Mouse (Mus musculus) testis, adult 2 months (tissue): ENCODE data around the gene Nrg3. TPM values are rescaled to one million over a fixed set of nuclear protein-coding genes. Genes with fewer than 3 reads are reported as not detected.

ENCODE experiments used
- H3K27ac ChIP-seq: fragments of 200-500 bp; 2 replicates; pipeline ENCODE4 v1.5.1; 2012; ENCODE audit warnings: low read depth, low read length; ENCODE audit not compliant: control insufficient read depth, insufficient read depth
- H3K27me3 ChIP-seq: fragments of 200-500 bp; 2 replicates; pipeline ENCODE4 v1.6.1; 2012; ENCODE audit warnings: mild to moderate bottlenecking, low read length, moderate library complexity; ENCODE audit not compliant: control insufficient read depth, insufficient read depth
- H3K36me3 ChIP-seq: fragments of 200-500 bp; 2 replicates; pipeline ENCODE4 v1.6.1; 2012; ENCODE audit warnings: mild to moderate bottlenecking, low read length; ENCODE audit not compliant: control insufficient read depth, insufficient read depth
- H3K4me1 ChIP-seq: fragments of 200-500 bp; 2 replicates; pipeline ENCODE4 v1.6.1; 2012; ENCODE audit warnings: low read length; ENCODE audit not compliant: control insufficient read depth, insufficient read depth
- H3K4me3 ChIP-seq: fragments of 200-500 bp; 2 replicates; pipeline ENCODE4 v1.5.1; 2012; ENCODE audit warnings: low read depth, mild to moderate bottlenecking, low read length, moderate library complexity, mixed read lengths; ENCODE audit not compliant: control insufficient read depth
- CTCF ChIP-seq: fragments of 200-500 bp; IDR thresholded peaks from 2 replicates; pipeline ENCODE4 v1.5.1; 2012; ENCODE audit warnings: low read depth, mild to moderate bottlenecking, inconsistent platforms, low read length, moderate library complexity; ENCODE audit not compliant: control insufficient read depth, insufficient read depth, insufficient replicate concordance
- POLR2A ChIP-seq: fragments of 200-500 bp; IDR thresholded peaks from 2 replicates; pipeline ENCODE4 v1.6.1; 2012; ENCODE audit warnings: low read depth, mild to moderate bottlenecking, inconsistent platforms, low read length, moderate library complexity; ENCODE audit not compliant: control insufficient read depth
- polyA plus RNA-seq: library from polyadenylated mRNA; depleted of rRNA; stranded (reverse); fragments of >200 nt; gene quantifications from 2 replicates; pipeline ENCODE4 v1.2.3, GENCODE M21; 2012

Nrg3 gene
- polyA plus RNA-seq, 1 experiment, result 0.21 TPM

GRCm38 (mm10) chr14:39106776-39107175 is 366.1 kb downstream of the Nrg3 start:
- Histone ChIP-seq H3K27me3 (no peaks in the 10 kb centered on the region), H3K27ac (no peak overlapping the region), H3K4me1 (no peaks in the 10 kb centered on the region), H3K4me3 (no peak overlapping the region), H3K36me3 (no peaks in the 10 kb centered on the region)
- TF ChIP-seq CTCF, result no peak
- TF ChIP-seq POLR2A, result no peak

DNA sequence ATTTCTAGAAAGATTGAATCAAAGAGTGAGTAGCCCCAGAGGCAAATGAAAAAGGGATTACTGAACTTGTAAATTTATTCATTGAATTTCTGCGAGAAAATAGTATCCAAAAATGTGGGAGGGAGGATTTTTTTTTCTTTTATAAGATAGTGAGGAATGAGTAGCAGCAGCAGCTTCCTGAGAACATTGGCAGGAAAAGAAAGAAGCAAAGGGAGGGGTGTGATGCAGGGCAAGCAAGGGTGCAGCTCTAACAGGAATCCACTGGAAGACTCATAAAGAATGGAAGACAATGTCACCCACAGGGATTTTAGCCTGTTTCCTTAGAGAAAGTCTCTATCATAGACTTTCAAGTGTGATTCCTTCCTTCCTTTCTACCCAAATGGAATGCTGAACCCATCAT is 377.7 kb downstream of the Nrg3 start:
- TF ChIP-seq POLR2A (no peak), CTCF (no peak)
- Histone ChIP-seq H3K36me3 (no peaks in the 10 kb centered on the region), H3K27ac (no peak overlapping the region), H3K4me3 (no peak overlapping the region), H3K27me3 (no peaks in the 10 kb centered on the region), H3K4me1 (no peaks in the 10 kb centered on the region)

DNA sequence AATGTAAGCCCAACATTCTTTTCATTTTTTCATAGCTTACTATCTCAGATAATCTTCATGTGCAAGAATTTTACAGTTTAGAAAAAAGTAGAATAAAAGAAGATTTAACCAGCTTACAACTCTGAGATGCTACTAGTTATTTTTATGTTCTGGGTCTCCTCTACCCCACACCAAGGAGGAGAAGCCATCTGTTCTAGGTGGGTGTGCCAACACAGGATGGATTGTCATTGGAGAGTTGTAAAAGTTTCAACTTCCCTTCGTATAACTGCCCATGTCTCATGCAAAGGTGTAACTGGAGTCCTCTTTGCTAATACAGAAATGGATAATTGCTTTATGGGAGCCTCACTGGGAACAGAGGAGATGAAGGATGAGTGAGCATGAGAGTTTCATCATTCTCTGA is 393.4 kb downstream of the Nrg3 start:
- Histone ChIP-seq H3K4me3 (no peak overlapping the region), H3K4me1 (no peaks in the 10 kb centered on the region)
- TF ChIP-seq POLR2A, result no peak
- no peak for TF ChIP-seq CTCF

DNA sequence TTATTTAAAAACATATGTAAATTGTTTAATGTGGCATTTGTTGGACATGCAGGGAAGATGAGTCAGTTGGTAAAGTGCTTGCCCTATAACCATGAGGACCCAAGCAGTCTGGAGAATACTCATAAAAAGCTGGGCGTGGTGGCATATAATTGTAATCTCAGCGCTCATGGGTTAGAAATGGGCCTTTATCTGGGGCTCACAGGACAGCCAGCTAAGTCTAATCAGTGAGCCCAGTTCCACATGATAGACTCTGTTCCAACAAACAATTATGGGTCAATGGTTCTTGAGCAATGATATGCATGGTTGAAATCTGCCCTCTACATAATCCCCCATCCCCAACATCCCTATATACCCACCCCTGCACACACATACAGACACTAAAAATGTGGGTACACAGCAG is 421.3 kb downstream of the Nrg3 start:
- H3K4me1 ChIP-seq, result no peaks in the 10 kb centered on the region
- no peaks in the 10 kb centered on the region for H3K27me3 ChIP-seq
- TF ChIP-seq POLR2A (no peak), CTCF (no peak)
- no peak overlapping the region for H3K4me3 ChIP-seq
- H3K27ac ChIP-seq, result no peak overlapping the region
- H3K36me3 ChIP-seq, result no peaks in the 10 kb centered on the region

More for the DNA sequence above, 393.4 kb downstream of the Nrg3 start:
- H3K27ac ChIP-seq, result no peak overlapping the region
- no peaks in the 10 kb centered on the region for H3K36me3 ChIP-seq
- H3K27me3 ChIP-seq, result no peaks in the 10 kb centered on the region

GRCm38 (mm10) chr14:39049021-39049420 is 423.9 kb downstream of the Nrg3 start:
- no peaks in the 10 kb centered on the region for H3K36me3 ChIP-seq
- no peaks in the 10 kb centered on the region for H3K4me1 ChIP-seq
- TF ChIP-seq POLR2A (no peak), CTCF (no peak)
- no peaks in the 10 kb centered on the region for H3K27me3 ChIP-seq
- H3K27ac ChIP-seq, result no peak overlapping the region
- H3K4me3 ChIP-seq, result no peak overlapping the region

GRCm38 (mm10) chr14:39044290-39044689 is 428.6 kb downstream of the Nrg3 start:
- Histone ChIP-seq H3K36me3 (no peaks in the 10 kb centered on the region), H3K27ac (no peak overlapping the region), H3K27me3 (no peaks in the 10 kb centered on the region), H3K4me1 (no peaks in the 10 kb centered on the region), H3K4me3 (no peak overlapping the region)
- no peak for TF ChIP-seq CTCF
- no peak for TF ChIP-seq POLR2A

- no peak for TF ChIP-seq CTCF
- no peak for TF ChIP-seq POLR2A
- Histone ChIP-seq H3K4me3 (no peak overlapping the region), H3K27me3 (no peaks in the 10 kb centered on the region), H3K36me3 (no peaks in the 10 kb centered on the region), H3K27ac (no peak overlapping the region), H3K4me1 (no peaks in the 10 kb centered on the region)
Observed at GRCm38 (mm10) chr14:39043793-39044192, 429.1 kb downstream of the Nrg3 start.

DNA sequence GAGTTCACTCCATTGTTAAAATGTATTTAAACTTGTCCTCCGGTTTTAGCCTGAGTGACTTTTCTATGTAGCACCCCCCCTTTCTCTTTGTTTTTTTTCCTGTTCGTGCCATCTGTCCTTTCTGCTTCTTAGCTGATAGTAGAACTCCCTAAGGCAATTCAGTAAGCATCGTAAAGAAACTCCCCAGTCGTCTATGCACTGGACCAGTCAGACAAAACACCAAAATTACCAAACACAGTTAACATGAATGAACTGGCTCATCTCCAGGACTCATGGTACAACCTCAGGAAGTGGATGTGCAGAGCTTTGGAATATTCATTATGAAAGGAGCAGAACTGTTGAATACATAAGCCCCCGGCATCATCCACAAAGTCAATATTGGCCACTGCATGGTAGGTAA is 429.5 kb downstream of the Nrg3 start:
- TF ChIP-seq CTCF (no peak), POLR2A (no peak)
- H3K27me3 ChIP-seq, result no peaks in the 10 kb centered on the region

More for the DNA sequence above, 429.5 kb downstream of the Nrg3 start:
- no peaks in the 10 kb centered on the region for H3K36me3 ChIP-seq
- no peak overlapping the region for H3K4me3 ChIP-seq
- no peak overlapping the region for H3K27ac ChIP-seq
- H3K4me1 ChIP-seq, result no peaks in the 10 kb centered on the region
